Mouse (Mus musculus): ENCODE measurements around the gene Mpp1. TPM values are rescaled to one million over a fixed set of nuclear protein-coding genes. Genes with fewer than 3 reads are reported as not detected.

Gene Mpp1
- 19.3 and 26.6 TPM in 2 replicates for polyA plus RNA-seq (2012; rRNA removed)

DNA sequence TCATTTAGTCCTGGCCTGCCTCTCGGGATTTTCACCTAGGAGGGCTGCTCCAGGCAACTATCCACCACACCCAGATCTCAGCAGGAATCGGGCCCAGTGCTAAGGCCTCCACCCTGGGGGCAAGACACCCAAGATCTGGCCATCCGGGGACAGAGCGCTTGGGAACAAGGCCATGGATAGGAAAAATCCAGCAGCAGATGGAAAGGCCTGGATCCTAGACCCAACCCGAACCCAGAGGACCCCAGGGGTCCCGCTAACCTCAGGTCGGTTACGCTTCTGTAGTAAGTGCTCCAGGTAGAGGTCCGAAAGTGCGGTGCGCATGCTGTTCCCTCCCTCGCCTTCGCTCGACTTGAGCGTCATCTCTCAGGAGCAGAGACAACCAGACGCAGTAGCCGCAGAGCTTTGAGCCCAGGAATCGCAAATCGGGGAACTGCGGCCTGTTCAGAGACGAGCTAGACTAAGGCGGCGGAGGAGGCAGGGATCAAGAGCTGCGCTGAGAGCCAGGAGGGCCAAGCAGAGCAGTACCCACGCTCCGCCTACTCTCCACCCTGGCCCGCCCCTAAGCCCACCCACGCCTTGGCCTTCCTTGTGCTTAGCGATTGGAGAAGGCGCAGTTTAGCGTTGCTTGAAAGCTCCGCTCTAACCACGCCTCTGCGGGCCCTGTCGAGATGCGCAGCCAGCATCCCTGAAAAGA is at the start of gene Mpp1:
Mpp1 (minus strand) TSS at position 550 of the 694 bp plus-strand sequence.

DNA sequence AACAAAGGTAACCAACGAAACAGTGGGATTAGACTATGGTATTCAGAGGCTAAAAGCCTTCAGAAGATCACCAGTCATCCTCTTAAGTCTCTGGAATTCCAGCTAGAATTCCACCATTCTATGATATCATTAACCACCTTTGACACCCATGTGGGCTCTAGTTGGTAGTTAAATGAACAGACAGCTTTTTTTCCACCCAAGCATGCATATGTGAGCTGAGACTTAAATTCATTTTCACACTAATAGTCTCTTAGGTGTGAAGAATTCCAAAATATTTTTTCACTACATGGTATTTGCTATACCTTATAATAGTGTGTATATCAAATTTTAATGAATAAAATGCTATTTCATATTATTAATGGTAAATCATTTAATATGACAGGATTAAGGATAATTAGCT is 32.9 kb upstream of the Mpp1 start, which contains the start of gene Smim9:
Smim9 (minus strand) TSS at position 101 of the 400 bp plus-strand sequence.

DNA sequence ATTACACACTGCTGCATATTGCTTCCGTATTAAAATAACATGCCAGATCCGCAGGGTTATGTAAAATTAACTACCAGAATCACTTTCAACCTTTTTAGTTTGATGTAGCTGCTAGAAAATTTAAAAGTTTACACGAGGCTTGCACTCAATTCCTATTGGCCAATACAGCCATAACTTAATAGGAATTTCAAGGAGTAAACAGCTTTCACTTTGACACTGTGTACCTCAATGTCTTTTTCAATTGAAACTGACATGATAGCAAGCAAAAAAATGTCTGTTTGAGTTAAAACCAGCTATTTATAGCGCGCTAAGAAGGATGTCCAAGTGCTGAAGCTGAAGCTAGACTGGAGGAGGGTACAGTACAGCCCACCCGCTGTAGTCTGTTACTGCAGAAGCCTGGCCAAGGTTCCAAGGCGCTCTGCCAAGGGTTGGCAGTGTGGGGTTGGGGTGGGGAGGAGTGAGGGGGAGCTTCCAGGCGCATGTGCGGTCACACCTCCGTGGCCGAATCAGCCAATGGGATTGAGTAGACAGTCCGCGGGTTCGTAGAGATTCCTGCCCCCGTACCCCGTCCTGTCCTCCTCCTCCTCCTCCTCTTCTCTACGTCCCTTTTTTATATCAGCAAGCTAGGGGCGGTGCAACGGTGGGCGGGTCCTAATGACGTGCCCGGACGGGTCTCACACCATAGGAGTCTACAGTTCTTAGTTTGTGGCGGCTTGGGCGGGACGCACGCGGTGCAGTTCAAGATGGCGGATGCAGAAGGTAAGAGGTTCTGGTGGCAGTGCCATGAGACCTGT is 35.2 kb downstream of the Mpp1 start, which contains the start of gene Dkc1:
Dkc1 (plus strand) TSS at position 486 of the 794 bp plus-strand sequence.

DNA sequence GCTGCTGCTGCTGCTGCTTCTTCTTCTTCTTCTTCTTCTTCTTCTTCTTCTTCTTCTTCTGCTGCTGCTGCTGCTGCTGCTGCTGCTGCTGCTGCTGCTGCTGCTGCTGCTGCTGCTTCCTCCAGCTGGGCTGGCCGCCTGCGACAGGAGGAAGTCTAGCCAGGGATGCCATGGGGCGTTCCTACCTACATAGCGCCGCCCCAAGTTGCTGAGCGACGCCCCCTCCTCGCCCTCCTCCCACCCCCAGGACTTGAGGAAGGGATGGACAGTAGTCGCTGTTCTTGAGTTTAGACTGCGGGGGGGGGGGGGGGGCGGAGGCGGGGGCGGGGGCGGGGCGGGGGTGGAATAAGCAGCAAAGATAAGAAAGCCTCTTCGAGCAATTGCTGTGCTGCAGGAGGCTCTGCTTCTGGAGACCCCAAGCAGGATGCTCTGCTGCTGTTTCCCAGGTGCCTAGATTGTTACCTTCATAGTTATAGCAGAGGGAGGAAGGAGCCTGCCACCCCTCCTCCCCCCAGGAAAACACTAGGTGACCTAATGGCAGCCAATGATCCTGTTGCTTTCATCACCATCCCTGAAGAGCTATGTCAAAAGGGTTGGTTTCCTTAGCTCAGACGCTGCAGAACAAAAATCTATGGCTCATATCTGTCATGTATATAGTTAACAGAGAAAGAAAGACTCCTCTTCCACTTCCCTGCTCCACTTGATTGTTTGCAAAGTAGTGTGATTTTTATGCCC is 45.9 kb downstream of the Mpp1 start, which contains the start of gene Gab3:
Gab3 (minus strand) TSS at position 685 of the 735 bp plus-strand sequence.

Other genes with a start within 250 kb of the Mpp1 start
- gene Gab3, start 45.6 kb downstream of the Mpp1 start, polyA plus RNA-seq (2012; rRNA removed): 0.38 and 0.76 TPM in 2 replicates
- gene Dkc1, start 35.2 kb downstream of the Mpp1 start, polyA plus RNA-seq (2012; rRNA removed): 131 and 132 TPM in 2 replicates
- not detected in 2 replicates for gene Smim9, start 32.8 kb upstream of the Mpp1 start, polyA plus RNA-seq (2012; rRNA removed)

All from central nervous system, embryonic 11.5 days (tissue).